Mouse (Mus musculus): ENCODE measurements around the gene Rnase2a. TPM values are rescaled to one million over a fixed set of nuclear protein-coding genes. Genes with fewer than 3 reads are reported as not detected.
"Not testable (repeated sequence)": the region's sequence is repeated elsewhere in the genome, so short reads cannot be mapped to it uniquely, and the experiment has no call there.

Gene Rnase2a
- not detected for total RNA-seq (2021)
- long read RNA-seq, experiment 1: 0 reads
- long read RNA-seq, experiment 2: 0 reads

DNA sequence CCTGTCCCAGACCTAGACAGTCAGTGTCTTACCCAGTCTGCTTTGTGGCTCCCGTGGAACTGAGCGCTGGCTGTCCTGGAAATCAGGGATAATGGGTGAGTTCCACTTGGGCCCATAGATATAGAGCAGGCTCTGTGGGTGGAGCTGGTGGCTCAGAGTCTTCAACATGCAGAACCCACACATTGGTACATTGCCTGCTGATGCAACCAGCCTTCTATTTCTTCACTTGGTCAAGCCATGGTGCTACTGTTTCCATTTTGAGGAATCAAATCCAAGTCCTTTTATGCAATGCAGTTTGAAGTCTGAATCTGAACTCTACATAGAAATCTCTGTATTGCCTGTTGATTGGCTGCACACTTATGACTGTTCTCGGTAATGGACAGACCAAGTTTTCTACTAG is at the start of gene Rnase2a:
Gene Rnase2a, minus strand, starts transcription at position 72 of the 400 bp plus-strand sequence.
- DNase-seq (ENCODE audit: low spot score in 2 of 2): no peak

GRCm38 (mm10) chr14:51291505-51291904 is 35.6 kb upstream of the Rnase2a start:
- no peak for DNase-seq (ENCODE audit: low spot score in 2 of 2)

- DNase-seq (ENCODE audit: low spot score in 2 of 2): not testable (repeated sequence)
Observed at GRCm38 (mm10) chr14:51278515-51278914, 22.6 kb upstream of the Rnase2a start.

GRCm38 (mm10) chr14:51268677-51269076 is 12.8 kb upstream of the Rnase2a start:
- DNase-seq (ENCODE audit: low spot score in 2 of 2): no peak

DNA sequence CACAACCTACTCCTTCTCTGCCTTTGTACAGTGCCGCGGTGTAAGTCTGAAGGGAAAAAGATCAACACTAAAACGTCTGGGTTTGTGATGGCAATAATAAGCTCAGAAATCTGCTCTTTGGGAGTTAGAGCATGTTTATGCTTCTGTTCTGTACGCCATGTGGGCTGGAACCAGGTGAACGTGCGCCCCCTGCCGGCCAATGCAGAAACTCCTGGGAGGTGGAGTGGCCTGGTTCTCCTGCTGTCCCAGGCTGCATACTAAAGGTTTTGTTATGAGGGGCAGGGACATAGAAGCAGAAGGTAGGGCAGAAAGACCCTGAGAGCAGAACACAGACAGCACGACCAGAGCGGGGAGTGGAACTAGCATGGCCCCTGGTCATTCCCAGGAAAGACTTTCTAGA is 10.2 kb upstream of the Rnase2a start:
- peak; percentile 61 to 76 for DNase-seq (ENCODE audit: low spot score in 2 of 2)

- no peak for DNase-seq (ENCODE audit: low spot score in 2 of 2)
Observed at GRCm38 (mm10) chr14:51265667-51266066, 9.8 kb upstream of the Rnase2a start.

DNA sequence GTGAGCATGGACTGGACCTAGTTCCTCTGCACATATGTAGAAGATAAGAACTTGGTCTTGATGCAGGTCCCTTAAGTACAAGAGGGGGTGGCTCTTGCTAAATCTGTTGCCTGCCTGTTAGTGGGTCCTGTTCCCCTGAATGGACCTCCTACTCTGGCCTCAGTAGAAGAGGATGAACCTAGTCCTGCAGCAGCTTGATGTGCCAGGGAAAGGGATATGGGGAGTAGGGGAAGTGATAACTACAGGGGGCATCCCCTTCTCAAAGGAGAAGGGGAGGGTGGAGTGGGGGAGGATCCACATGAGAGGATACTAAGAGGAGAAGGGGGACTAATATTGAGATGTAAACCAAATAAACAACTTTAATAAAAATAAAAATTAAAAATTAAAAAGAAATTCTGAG is 6.5 kb upstream of the Rnase2a start:
- DNase-seq (ENCODE audit: low spot score in 2 of 2): no peak

DNA sequence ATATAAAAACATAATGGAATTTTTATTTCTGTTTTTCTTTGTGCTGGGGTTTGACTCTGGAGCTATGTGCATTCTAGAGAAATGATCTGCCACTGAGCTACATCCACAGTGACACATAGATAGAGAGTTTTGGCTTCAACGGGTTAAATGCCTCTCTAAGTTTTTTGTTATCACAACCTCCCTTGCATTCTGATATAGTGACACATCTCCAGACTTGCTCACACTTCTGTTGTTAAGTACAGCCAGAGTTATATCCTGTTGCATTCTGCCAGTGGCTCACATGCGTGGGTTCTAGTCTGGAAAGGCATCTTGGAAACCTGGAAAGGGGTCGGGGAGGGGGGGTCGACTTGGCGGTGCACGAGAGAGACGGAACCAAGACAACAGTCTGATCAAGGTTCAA is 3.8 kb upstream of the Rnase2a start:
- no peak for DNase-seq (ENCODE audit: low spot score in 2 of 2)

DNA sequence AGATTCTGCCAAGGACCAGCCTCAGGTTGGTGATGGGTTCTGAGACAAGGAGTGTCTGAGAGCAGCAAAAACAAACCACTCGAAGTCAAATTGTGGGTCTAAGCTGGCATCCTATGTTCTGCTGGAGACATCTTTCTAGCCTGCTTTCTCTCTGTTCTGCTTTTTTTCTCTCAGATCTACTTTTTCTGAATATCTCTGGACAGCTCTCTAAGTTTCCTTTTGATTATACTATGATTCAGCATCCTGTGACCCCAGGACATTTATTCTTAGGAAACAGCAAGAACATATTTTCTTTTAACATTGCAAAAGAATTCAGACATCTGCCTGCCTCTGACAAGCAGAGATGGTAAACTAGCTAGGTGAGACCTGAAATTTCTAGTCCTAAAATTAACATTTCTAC is 2.3 kb downstream of the Rnase2a start:
- no peak for DNase-seq (ENCODE audit: low spot score in 2 of 2)

GRCm38 (mm10) chr14:51252206-51252605 is 3.7 kb downstream of the Rnase2a start:
- not testable (repeated sequence) for DNase-seq (ENCODE audit: low spot score in 2 of 2)

GRCm38 (mm10) chr14:51250348-51250747 is 5.6 kb downstream of the Rnase2a start:
- no peak for DNase-seq (ENCODE audit: low spot score in 2 of 2)

DNA sequence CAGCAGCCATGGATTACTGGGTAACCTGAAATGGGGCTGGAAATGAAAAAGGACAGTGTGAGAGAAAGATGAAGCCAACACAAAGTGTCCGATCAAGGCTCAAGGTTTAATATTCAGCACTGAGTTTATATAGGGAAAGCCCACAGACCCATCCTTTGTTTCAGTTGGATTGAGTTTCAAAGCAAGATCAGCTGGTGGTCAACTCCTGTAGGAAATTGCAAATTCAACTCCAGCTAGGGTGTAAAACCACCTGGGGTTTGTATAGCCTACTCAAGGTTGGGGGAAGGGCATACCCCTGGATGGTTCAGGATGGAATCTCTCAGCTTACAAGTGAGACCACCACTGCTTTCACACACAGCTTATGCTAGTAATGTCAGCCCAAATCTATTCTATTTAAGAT is 8.2 kb downstream of the Rnase2a start:
- no peak for DNase-seq (ENCODE audit: low spot score in 2 of 2)

- DNase-seq (ENCODE audit: low spot score in 2 of 2): peak in 1 of 2 experiments; percentile 13
Observed at GRCm38 (mm10) chr14:51240899-51241298, 15.0 kb downstream of the Rnase2a start.

GRCm38 (mm10) chr14:51237488-51237887 is 18.4 kb downstream of the Rnase2a start:
- not testable (repeated sequence) for DNase-seq (ENCODE audit: low spot score in 2 of 2)

GRCm38 (mm10) chr14:51229657-51230056 is 26.3 kb downstream of the Rnase2a start:
- DNase-seq (ENCODE audit: low spot score in 2 of 2): not testable (repeated sequence)

DNA sequence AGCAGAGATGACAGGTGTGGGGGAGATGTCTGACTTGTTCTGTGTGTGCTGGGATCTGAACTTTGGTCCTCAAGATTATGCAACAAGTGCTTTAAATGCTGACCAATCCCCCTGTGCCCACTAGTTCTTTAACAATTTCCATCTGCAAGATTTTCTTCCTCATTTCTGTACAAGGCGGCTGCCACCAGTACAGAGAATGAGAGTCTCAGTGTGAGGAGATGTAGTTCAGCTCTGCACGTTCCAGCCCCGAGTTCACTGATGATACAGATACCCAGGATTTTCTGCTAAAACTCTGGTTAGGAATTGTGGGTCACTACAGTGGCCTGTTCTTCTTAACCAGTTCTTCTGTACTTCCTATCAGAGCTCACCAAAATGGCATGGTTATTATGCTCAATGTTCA is 35.8 kb downstream of the Rnase2a start:
- not testable (repeated sequence) for DNase-seq (ENCODE audit: low spot score in 2 of 2)

Other genes starting within 250 kb of the Rnase2a start
- gene Rnase10, start 248.4 kb downstream of the Rnase2a start, total RNA-seq (2021): not detected
- not detected for gene Rnase9, start 214.2 kb downstream of the Rnase2a start, total RNA-seq (2021)
- not detected for gene Rnase11, start 205.9 kb downstream of the Rnase2a start, total RNA-seq (2021)
- not detected for gene Rnase12, start 198.5 kb downstream of the Rnase2a start, total RNA-seq (2021)
- not detected for gene Olfr750, start 181.7 kb downstream of the Rnase2a start, total RNA-seq (2021)
- gene Rnase4, start 165.0 kb downstream of the Rnase2a start, total RNA-seq (2021): 10 to 100 TPM; 76.4 to 86.0 TPM
- gene Ang, start 165.0 kb downstream of the Rnase2a start, total RNA-seq (2021): 1 to 10 TPM; 7.7 to 8.9 TPM
- gene Eddm3b, start 141.7 kb downstream of the Rnase2a start, total RNA-seq (2021): not detected
- under 1 TPM; 0.25 to 0.52 TPM for gene Rnase6, start 132.2 kb downstream of the Rnase2a start, total RNA-seq (2021)
- gene Rnase1, start 109.3 kb downstream of the Rnase2a start, total RNA-seq (2021): not detected
- gene Rnase2b, start 93.9 kb downstream of the Rnase2a start, total RNA-seq (2021): not detected
- not detected for gene Ang2, start 57.0 kb downstream of the Rnase2a start, total RNA-seq (2021)
- gene Ear14, start 52.7 kb downstream of the Rnase2a start, total RNA-seq (2021): not detected
- gene Gm7247, start 105.6 kb upstream of the Rnase2a start, total RNA-seq (2021): not detected
- not detected for gene Vmn2r88, start 154.7 kb upstream of the Rnase2a start, total RNA-seq (2021)
- not detected for gene Vmn2r89, start 195.7 kb upstream of the Rnase2a start, total RNA-seq (2021)

Data from gastrocnemius, postnatal 4 days (tissue).